Mouse (Mus musculus): ENCODE data around the gene Apex2. TPM values are rescaled to one million over a fixed set of nuclear protein-coding genes. Genes with fewer than 3 reads are reported as not detected.

The Apex2 gene
- polyA plus RNA-seq (2014; fragmentation: Illumina TruSeq; extraction: RNeasy Lipid Tissue Mini Kit (QIAGEN cat#74804); ENCODE audit: low read depth, low replicate concordance), result 2.8 TPM

DNA sequence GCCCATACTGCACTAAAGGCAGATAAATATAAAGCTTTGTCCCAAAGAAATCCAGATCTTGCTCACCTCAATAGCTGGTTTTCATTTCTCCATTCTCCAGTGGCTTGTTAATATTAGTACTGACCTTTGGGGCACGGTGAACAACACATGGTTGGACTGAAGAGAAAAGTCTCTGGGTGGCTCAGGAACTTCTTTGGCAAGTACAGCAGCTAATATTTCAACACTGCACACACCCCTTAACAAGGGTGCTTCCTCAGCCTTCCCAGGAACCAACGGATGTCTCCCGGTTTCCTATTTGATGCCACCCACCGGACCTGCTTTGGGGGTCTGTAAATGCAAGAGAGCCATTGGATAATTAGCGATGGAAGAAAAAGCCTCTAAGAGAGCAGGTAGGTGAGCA, at the start of gene Apex2:
TSS of gene Apex2 (minus strand) at position 173 of the 400 bp plus-strand sequence.

DNA sequence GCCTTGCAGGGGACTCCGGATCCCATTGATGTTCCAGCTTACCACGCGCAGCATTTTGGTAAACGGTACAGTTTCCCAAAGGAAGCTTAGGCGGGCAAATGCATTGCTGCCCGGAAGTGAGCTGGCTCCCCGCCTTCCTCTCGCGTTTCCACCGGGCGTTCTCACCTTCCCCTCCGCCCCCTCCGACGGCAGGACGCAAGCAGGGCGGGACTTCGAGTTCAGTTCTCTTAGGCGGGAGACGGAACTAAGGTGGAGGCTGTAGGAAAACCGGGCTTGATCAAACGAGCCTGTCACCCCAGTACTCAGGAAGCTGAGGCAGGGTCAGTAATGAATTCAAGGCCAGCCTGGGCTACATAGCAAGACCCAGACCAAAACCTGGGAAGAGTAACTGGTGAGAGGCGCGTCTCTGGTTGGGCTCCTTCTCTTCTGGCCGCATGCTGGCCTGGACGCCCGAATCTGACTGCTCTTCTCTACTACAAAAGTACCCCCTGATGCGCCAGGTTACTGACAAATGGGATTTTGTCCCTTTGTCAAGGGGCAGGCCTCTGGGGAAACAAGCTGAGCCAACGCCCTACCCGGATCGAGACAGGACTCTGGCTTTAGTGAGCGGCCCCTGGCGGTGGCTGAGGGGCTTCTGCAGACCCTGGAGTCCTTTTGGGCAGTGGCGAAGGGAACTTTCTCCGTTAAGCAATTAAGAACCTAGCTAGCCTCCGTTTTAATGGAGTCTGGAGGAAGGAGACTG, 1.5 kb downstream of the Apex2 start, which contains the start of gene Pfkfb1:
TSS of gene Pfkfb1 (plus strand) at position 207 of the 742 bp plus-strand sequence.

GRCm38 (mm10) chrX:150547239-150547638, 42.4 kb downstream of the Apex2 start, which contains the start of gene Alas2:
Gene Alas2 (plus strand): TSS chrX:150547375.

Other genes with a start within 250 kb of the Apex2 start
- 29.7 TPM for gene Tmem29, start 130.7 kb downstream of the Apex2 start, polyA plus RNA-seq (2014; fragmentation: Illumina TruSeq; extraction: RNeasy Lipid Tissue Mini Kit (QIAGEN cat#74804); ENCODE audit: low read depth, low replicate concordance)
- 8.7 TPM for gene Alas2, start 42.5 kb downstream of the Apex2 start, polyA plus RNA-seq (2014; fragmentation: Illumina TruSeq; extraction: RNeasy Lipid Tissue Mini Kit (QIAGEN cat#74804); ENCODE audit: low read depth, low replicate concordance)
- 26.9 TPM for gene Pfkfb1, start 1.6 kb downstream of the Apex2 start, polyA plus RNA-seq (2014; fragmentation: Illumina TruSeq; extraction: RNeasy Lipid Tissue Mini Kit (QIAGEN cat#74804); ENCODE audit: low read depth, low replicate concordance)
- not detected for gene Tro, start 67.7 kb upstream of the Apex2 start, polyA plus RNA-seq (2014; fragmentation: Illumina TruSeq; extraction: RNeasy Lipid Tissue Mini Kit (QIAGEN cat#74804); ENCODE audit: low read depth, low replicate concordance)
- gene Maged2, start 224.5 kb upstream of the Apex2 start, polyA plus RNA-seq (2014; fragmentation: Illumina TruSeq; extraction: RNeasy Lipid Tissue Mini Kit (QIAGEN cat#74804); ENCODE audit: low read depth, low replicate concordance), result 2.1 TPM

Data from liver, adult 10 weeks (tissue).